Mouse (Mus musculus) spleen, postnatal 36 days (tissue): ENCODE measurements around the gene 4932438H23Rik.

Source experiments
- DNase-seq, 2 experiments: peaks; one replicate each; pipeline ENCODE4 v3.0.0; 2022; ENCODE audit warnings: low spot score in 2 of 2, mixed read lengths in 1 of 2

4932438H23Rik gene

DNA sequence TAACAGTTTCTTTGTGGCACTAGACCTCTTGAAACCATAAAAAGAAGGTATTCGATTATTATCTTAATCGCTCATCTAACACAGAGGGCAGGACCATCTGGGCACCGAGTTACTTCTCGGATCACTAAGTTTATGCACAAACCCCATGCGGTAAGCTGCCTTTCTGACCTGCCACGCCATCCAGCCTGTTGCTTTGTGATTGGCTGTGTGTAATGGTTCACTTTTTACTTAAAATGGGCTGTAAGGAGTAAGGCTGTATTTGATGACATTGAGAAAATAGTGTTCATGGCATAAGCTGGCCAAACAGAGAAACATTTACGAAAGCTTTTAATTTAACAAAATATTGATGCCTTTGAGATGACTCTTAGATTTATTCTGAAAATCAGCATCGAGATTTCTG, at the start of gene 4932438H23Rik:
Gene 4932438H23Rik, minus strand, starts transcription at position 101 of the 400 bp plus-strand sequence.
- no peak for DNase-seq

DNA sequence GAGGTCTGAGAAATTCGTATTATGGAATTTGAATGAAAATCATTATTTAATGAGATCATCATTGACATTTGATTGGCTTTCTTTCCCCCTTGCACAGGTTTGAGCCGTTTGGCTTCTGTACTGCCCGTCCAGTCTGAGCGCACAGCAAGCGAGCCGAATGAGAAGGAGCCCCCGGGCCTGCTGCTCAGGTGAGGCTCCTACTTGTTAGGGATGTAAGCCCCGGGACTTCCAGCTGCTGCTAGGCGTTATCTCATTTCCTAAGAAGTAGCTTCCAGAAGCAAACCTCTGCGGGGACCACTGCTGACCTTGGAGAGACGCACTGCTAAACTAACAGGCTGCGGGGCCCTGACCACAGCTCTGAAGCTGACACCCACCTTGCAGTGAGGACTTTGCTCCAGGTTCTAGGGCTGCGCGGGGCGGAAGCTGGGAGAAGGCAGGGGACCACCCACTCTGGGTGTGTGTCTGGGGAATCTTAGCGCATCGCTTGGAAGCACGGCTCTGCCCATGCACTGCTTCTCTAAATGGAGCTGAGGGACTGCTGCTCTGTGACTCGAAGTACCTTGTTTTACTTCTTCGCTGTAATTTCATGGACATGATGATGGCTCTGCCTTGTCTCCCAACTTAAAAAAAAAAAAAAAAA, 46.2 kb upstream of the 4932438H23Rik start:
- no peak for DNase-seq

DNA sequence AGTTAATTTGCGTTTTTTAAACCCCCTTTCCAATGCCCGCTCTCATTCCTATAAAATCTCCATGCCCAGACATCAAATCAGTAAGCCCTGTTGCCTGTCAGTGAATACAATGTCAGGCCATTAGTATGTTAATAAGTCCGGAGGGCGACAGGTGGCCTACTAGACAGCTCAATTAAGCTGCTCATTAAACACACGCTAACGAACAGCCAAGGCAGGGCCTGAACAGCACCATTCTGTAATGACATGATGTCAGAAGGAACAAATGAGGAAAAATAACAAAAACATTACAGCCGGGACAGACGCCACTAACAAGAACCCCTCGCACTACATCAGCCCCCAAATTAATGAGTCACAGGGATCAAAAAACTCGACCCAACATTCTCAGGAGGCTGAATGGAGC, 45.5 kb upstream of the 4932438H23Rik start:
- no peak for DNase-seq

DNA sequence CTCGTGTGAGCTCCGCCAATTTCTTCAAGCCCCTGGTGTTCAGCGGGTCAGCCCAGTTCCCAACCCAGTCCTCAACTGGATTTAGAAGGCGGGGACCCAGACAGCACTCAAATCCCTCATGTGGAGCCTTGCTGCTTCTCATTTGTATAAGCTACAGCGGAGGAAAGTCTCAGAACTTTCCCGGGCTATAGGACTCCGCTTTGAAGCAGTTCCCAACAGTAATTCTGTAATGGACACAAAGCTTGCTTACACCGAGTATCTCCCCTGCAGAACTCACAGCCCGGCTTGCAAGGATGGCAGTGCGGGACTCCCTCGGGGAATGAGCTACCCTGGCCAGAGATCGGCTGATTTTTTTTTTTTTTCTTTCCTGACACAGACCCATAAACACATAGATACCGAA, 45.1 kb upstream of the 4932438H23Rik start:
- no peak for DNase-seq

DNA sequence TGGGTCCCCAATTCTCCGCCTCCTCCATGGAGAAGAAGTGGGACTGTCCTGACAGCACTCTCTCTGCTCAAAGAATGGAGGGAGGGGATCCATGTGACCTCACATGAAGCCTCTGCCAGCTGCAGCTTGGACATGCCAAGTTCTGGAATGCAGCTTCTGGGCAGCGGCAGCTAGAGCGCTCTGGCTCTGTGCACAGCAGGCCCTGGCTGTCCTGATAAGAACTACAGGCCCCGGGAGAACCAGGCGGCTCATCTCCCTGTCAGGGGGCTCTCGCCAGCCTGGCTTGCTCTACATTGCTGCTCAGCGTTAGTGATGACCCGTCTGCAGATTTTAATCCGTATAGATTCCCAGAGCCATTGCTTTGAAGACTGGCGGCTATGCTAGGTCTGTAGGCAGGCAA, 44.6 kb upstream of the 4932438H23Rik start:
- DNase-seq = no peak

DNA sequence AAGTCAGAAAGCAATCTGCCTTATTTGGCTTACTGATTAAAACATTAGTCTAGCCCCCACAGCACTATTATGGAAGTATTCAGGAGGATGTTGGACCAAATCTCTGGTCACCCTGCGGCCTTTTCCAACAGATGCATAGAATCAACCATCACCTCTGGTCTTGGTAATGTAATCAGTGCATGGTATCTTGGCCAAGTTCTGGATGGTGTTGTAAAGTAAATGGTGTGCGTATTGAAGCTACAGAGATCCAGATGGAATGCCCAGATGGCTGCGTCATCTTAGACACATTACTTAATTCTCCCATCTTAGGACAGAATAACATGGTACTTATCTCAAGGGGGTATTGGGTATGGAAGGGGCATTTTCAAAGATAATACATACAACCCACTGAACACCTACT, 43.8 kb upstream of the 4932438H23Rik start:
- DNase-seq = no peak

DNA sequence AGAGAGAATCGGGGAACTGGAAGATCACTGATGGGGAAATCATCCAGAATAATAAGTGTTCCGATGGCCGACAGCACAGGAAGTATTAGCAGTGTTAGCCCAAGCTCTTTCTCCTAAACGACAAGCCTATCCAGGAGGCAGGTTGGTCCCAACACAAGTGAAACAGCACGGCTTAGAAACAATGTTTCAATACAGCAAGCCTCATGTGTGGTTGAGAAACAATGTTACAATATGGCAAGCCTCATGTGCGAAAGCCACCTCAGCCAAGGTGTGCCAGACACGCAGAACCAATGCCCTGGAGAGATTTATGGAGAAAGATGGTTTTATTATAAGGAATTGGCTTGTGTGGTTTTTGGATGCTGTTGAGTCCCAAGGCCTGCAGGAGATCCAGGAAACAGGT, 43.2 kb upstream of the 4932438H23Rik start:
- DNase-seq = no peak

DNA sequence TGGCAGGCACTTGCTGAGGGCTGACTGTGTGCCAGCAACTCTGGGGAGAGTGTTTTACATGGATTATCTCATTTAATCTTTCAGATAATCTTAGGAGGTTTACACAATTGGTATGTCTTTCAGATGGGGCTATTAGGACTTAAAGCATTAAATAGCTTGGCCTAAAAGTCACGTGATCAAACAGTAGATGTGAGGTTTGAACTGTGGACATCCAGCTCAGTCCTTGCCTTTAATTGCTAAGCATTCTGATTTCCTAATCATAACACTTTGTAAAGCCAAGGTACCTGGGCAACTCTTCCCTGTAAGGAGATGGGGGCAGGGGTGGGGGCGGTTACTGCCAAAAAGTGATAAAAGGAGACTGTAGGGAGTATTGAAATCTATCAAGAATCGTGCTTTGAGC, 41.7 kb upstream of the 4932438H23Rik start:
- DNase-seq = no peak

DNA sequence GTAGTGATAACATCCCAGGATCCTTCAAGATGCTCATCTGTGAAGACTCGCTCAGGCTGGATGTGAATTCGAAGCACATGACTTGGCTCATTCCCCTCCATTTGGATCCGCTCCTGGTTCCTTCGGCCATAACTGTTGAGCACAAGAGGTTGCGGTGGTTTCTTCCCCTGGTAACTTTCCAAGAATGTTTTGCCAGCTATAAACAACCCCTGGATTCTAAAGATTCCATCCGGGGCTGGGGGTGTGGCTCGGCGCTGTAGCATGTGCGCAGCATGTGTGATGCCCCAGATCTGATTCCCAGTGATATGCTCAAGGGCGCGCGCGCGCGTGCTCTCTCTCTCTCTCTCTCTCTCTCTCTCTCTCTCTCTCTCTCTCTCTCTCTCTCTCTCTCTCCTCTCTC, 35.0 kb upstream of the 4932438H23Rik start:
- DNase-seq = no peak

DNA sequence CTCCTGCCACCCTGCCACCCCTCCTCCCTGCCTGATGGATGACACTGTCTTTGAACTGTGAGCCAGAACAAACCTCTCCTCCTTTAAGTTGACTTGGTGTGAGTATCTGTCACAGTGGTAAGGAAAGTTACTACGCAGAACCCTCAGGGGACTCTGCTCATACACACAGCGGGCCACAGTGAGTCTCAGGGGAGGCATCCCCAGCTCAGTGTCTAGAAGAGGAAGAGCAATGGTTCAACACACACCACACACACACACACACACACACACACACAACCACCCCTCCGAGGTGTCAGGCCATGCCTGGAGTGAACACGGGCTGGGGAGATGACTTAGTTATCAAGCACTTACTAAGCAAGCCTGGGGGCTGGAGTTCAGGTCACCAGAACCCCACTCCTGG, 33.5 kb upstream of the 4932438H23Rik start:
- DNase-seq = peak; percentile 53 to 60

DNA sequence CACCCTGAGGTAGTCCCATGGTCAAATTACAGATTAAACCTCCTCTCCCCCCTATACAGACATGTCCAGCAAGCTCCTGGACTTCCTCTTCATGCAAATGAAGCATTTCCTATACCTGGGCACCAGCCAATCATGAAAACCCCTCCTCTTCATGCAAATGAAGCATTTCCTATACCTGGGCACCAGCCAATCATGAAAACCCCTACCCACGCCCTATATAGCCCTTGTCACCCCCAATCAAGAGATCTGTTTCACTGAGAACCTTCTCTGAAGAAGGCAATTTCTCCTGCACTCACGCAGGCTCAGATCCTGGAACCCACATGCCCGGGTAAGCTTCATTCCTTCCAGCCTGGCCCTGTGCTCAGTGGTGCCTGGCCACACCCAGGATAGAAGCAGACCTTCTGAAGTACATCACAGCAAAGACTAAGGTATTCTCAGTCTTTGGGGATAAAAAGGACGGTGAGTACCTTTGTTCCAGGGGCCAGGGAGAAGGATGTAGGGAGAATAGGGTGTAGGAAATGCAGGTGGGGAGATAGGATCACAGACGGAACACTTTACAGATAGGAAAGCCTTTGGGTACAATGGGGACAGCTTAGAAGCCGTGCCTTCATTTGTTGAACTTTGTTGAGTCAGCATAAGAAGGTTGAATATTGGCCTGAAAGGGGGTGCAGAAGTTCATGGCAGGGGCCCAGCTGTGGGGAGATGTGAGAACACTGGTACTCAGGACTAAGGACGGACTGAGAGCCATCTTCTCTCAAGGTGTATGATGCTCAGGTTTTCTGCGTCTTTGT, 32.0 kb upstream of the 4932438H23Rik start:
- no peak for DNase-seq

DNA sequence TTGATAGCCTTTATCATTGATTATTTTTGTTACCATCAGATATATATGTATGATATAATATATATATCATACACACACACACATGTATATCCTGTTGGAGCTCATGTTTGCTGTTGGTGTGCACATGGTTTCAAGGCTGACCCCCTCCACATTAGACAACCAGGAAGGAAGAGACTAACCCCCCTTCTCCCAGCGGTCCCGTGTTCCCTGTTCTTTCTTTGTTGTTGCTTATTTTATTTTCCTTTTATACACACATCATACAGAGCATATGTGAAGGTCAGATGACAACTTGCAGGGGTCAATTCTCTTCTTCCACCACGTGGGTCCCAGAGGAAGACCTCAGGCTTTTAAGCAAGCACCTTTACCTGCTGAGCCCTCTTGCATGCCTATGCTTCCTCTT, 29.3 kb upstream of the 4932438H23Rik start:
- no peak for DNase-seq

DNA sequence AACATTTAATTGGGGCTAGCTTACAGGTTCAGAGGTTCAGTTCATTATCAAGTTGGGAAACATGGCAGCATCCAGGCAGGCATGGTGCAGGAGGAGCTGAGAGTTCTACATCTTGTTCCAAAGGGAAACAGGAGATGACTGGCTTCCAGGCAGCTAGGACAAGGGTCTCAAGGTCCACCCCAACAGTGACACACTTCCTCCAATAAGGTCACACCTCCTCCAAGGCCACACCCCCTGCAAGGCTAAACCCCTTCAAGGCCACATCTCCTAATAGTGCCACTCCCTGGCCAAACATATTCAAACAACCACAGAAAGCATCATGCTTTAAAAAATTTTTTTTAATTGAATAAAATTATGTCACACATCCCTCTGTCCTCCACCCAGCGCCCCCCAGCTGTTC, 28.9 kb upstream of the 4932438H23Rik start:
- DNase-seq = no peak

DNA sequence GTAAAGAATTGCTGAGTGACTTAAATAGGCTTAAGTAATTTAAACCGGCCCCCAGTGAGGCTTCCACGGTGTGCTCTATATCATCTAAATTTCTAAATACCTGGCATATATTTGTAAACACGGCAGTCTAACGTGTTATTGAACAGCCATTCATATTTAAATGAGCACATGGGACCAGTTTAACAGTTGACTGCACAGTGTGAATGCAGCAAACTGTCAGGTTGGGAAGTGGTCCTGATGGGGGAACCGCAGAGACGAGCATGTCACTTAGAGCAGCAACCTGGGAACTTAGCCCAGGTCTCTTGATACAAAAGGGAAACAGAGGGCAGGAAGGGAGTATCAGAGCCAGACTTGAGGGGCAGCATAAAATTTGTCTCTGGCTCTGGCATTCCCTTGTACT, 25.0 kb upstream of the 4932438H23Rik start:
- no peak for DNase-seq

DNA sequence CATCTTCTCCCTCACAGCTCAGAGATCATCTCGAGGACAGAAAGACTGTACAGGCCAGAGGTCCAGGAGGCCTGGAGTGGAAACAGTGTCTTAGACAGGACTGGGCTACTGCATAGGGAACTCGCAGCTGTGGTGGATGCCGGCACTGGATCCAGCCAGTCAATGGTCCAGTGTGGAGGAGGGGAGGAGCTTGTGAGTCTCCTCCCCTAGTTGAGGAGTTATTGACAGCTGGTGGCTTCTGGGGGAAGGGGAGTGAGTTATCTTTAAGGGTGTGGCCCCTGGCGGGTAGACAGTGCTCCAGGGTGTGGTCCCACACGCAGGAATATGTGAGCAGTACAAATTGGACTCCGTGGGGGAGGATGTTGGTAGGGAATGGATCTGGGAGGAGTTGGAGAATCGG, 21.8 kb upstream of the 4932438H23Rik start:
- DNase-seq = no peak

DNA sequence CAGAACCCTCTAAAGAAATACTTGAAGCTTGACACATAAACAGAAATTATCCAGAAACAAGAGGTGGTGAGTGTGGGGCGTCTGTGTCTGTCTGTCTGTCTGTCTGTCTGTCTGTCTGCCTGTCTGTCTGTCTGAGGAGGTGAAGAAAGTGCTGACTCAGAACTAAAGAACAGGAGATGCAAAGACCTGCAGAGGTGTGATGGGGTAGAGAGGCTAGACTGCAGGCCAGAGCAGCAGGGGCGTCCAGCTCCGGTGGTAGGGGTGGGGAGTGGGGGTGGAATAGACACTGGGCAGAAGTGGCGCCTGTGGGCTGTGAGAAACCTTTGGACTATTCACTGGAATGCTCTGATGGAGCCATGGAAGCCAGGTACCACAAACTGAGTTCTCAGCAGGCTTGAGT, 21.1 kb upstream of the 4932438H23Rik start:
- DNase-seq = no peak

DNA sequence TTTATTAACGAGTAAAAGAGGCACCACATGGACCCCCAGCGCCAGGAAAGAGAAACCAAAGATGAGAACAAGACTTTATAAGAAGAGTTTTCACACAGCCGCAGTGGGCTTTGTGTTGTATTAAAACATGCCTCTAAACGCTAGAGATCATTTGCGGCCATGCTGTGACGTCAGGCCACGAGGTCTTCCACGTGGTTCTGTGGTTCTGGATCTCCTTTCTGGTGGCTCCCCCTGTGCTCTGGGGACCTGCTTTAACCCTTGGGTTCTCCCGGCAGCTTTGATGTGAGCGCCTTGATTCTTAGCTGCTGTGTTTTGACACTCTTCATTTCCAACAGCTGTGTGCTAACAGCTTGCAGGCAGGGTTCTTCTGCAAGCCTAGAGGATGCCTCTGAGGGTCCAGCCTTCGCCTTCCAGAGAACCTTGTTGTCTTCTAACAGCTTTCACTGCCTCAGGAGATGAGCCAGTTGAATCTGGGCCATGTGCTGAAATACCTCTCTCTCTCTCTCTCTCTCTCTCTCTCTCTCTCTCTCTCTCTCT, 16.1 kb upstream of the 4932438H23Rik start:
- DNase-seq = no peak

DNA sequence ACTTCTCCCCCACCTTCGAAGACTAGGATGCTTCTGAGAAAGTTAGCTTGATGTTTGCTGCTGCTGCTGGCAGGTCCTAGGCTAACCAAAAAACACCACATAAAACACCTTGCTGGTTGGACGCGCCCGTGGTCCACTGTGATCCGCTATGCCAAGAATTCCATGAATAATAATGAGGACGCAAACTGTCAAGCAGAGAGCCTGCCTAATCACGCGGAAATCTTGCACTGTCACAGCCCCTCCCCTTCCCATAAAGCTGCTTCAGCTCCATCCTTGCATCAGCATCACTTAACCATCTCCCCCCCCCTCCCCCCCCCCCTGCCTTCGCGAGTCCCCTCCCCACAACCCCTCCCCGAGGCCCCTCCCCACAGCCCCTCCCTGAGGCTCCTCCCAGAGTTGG, 12.7 kb upstream of the 4932438H23Rik start:
- DNase-seq = no peak

DNA sequence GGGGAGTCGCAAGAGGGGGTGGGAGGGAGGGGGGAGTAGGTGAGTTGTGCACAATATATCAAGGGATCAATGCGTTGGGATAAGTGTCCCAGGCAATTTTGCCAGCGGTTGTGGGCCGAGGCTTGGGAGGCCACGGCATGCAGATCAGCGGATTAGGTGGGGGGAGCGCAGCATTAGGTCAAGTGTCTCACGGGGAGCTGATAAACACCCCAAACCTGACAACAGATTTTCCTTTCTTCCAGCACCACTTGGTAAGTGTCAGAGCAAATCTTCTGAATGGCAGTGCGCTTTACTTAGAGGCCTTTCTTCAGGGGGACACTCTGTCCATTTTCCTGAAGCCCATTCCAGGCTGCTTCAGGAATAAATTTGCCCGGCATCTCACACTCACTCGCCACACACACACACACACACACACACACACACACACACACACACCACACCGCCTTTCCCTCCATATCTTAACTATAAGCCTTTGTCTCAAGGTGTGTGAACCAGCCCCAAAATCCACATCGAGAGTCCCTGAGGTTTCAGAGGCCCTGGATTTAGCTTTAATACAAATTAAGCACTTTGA, 10.6 kb upstream of the 4932438H23Rik start:
- no peak for DNase-seq

DNA sequence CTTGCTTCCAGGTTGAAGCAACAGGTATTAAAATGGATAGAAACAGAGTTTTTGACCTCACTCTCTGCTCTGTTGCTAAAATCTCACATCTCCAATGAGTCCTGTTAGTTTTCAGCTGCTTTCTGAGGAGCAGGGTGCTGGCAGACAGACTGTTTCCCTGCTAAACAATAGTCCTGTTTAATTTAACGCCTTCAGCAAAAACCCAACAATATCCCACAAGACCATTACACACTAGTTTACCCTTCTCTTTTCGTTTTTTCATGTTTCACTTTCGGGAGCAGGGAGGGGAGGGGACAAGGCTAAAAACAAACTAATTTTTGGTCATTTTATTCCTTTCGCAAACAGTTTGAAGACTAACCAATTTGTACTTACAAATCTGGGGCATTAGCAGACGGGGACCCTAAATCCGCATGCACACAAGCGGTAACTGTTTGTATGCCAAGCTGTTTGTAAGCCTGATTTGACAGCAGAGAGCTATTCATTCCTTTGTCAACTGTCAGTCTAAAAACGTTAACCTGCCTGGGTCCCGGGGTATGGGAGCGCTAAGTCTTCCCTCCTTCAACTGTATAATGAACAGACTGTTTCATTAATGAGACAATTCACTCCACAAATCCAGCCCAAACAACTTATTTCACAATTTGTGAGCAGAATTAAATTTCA, 10.0 kb upstream of the 4932438H23Rik start:
- no peak for DNase-seq

DNA sequence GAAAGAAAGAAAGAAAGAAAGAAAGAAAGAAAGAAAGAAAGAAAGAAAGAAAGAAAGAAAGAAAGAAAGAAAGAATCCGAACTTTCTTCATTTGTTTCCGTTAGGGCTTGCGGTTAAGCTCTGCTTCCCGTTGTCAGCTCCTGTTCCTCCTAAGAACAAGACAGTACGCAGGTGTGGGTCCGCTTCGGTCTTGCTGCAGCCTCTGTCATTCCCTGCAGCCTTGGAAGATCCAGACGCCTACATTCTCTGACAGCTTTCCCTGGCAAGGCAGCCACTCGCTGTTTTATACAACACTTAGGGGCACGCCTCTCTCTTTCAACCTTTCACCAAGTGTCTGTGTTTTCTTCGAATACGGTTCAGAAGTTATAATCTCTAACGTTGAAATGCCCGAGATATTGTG, 8.5 kb upstream of the 4932438H23Rik start:
- peak; percentile 47 to 49 for DNase-seq

DNA sequence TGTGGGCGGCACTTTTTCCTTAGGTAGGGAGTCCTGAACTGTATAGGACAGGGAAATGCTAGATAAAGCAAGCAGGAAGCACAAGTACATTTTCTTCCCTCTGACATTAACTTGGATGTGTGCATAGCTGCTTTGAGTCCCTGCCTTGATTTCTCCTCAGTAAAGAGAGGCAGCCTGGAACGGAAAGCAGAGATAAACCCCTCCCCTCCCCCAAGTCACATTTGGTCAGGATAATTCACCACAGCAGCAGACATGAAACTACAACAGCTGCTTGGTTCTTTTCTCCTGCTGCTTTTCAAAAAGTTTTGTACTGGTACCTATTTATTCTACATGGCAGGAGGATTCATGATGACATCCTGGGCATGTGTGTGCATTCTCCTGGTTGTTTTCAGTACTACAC, 5.6 kb upstream of the 4932438H23Rik start:
- no peak for DNase-seq
